Mouse (Mus musculus): ENCODE data around the gene Coro7.
"Not testable (repeated sequence)": the region's sequence is repeated elsewhere in the genome, so short reads cannot be mapped to it uniquely, and the experiment has no call there.

The Coro7 gene

DNA sequence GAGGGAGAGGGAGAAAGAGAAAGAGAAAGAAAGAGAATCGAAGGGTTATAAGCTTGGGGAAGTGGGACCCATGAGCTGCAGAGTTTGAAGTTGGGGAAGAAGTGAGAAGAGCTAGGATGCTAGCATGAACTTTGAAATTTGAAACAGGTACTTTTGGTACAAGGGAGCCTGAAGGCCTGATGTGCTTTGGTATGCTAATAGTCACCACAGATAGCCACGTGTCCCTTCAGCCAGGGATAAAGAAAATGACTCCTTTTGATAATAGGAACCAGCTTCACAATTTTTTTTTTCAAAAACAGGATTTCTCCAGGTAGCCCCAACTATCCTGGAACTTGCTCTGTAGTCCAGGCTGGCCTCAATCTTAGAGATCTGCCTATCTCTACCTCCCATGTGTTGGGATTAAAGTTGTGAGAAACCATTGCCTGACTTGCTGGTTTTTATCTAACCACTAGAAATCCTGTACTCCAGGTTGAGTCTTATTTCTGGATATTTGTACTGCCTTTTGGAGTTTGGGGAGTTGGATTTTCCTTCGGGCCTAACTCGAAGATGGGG is 3.1 kb upstream of the Coro7 start:
- DNase-seq (ENCODE audit: low spot score) = no peak

DNA sequence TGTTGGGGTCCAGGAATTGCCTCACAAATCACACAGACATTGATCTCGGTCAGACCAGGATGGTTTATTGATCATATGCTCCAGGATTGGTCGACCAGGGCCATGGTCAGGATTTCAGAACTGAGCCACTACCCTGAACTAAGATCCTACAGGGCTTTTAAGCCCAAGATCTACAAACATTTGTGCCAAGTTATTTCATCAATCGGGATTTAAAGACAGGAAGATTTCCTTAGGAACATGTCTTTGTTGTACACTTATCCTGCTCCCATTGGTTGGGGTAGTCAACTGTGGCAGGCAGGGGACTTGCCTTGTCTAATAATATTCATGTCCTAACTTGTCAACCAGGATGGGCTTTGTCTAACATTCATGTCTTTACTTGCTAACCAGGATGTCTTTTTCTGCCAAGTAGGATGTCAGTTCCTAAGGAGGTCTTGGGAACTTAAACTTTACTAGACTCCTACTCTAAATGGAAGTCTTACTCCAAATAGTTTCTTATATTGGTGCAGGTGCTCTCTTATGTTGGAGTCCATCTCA is 1.4 kb upstream of the Coro7 start:
- not testable (repeated sequence) for DNase-seq (ENCODE audit: low spot score)

GRCm38 (mm10) chr16:4678080-4678479 is 1.5 kb downstream of the Coro7 start:
- DNase-seq (ENCODE audit: low spot score) = no peak

DNA sequence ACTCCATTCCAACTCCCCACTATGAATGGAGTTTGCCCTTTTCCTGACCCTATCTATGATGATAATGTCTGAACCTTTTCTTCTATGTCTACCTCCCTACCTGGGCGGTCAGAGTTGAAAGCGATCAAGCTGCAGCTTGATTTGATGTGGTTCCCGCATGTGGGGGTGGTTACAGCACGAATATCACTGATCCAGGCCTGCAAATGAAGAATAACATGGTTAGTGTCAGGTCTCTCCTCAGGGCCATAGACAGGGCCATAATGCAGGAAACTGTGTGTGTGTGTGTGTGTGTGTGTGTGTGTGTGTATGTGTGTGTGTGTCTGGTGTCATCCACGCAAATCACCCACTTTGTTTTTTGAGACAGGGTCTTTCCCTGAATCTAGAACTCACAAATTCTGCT is 2.7 kb downstream of the Coro7 start:
- DNase-seq (ENCODE audit: low spot score) = no peak

DNA sequence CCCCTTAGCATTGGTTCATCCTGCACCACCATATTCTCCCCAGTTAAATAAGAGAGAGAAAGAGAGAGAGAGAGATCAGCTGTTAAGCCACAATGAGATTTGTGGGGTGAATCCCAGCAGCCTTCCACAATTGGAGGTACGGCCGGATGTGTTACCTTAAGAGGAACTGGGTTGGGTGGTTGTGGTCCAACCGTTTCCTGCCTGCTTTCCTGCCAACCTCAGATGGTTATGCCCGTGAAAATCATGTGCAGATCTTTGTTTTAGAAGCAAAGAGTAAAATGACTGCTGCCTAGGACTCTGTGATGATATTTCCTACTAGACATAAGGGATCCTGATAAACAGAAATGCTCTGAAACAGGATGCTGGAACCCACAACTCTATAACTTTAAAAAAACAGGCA is 5.5 kb downstream of the Coro7 start:
- no peak for DNase-seq (ENCODE audit: low spot score)

GRCm38 (mm10) chr16:4670317-4670716 is 9.3 kb downstream of the Coro7 start:
- DNase-seq (ENCODE audit: low spot score) = no peak

GRCm38 (mm10) chr16:4667190-4667808 is 12.3 kb downstream of the Coro7 start:
- DNase-seq (ENCODE audit: low spot score) = peak; percentile 98

- DNase-seq (ENCODE audit: low spot score) = no peak
These were observed 13.9 kb downstream of the Coro7 start for GRCm38 (mm10) chr16:4665726-4666125.

DNA sequence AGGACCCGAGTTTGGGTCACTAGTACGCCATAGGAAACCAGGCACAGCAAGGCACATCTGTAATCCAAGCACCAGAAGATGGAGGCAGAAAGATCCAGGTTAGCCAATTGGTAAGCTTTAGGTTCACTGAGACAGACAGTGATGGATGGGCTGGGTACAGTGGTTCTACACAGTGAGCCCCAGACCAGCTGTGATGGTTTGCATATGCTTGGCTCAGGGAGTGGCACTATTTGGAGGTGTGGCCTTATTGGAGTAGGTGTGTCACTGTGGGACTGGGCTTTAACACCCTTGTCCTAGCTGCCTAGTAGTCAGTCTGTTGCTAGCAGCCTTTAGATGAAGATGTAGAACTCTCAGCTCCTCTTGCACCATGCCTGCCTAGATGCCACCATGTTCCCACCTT is 15.8 kb downstream of the Coro7 start:
- DNase-seq (ENCODE audit: low spot score) = no peak

DNA sequence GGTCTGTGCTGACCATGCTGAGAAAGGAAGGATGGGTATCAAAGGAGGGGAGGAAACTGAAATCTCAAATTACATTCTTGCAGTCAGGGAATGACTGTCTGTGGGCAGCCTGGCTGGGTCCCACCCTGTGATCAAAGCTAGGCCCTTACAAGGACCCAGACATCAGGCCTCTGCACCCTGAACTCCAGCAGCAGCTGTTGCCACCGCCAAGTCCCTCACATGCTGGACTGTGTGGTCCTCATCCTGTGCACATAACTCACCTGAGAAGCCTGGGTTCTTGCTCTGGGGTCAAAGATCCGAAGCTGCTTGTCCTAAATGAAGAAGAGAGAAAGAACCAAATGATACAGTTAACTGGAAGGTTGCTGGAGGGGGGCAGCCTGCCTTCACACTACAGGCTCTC is 18.0 kb downstream of the Coro7 start:
- no peak for DNase-seq (ENCODE audit: low spot score)

DNA sequence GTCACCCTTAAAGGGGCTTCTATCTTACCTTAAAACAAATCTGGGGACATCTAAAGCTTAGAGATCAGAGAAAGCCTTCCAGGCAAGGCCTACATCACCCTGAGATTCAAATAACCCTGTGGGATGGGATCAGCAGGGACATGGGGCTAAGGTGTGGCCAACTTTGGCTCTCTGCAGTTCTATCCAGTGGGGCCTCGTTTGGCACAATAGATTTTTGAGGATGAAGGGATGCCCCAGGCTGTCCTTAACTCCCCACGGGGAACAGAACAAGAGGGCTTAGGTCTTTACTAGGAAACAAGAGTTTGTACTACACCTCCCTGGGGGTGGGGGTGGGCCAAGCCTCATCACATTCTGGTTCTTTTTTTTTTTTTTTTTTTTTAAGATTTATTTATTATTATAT is 20.3 kb downstream of the Coro7 start:
- no peak for DNase-seq (ENCODE audit: low spot score)

- DNase-seq (ENCODE audit: low spot score) = peak; percentile 34
These were observed 20.8 kb downstream of the Coro7 start for GRCm38 (mm10) chr16:4658781-4659245.

GRCm38 (mm10) chr16:4656571-4657081 is 23.0 kb downstream of the Coro7 start:
- no peak for DNase-seq (ENCODE audit: low spot score)

DNA sequence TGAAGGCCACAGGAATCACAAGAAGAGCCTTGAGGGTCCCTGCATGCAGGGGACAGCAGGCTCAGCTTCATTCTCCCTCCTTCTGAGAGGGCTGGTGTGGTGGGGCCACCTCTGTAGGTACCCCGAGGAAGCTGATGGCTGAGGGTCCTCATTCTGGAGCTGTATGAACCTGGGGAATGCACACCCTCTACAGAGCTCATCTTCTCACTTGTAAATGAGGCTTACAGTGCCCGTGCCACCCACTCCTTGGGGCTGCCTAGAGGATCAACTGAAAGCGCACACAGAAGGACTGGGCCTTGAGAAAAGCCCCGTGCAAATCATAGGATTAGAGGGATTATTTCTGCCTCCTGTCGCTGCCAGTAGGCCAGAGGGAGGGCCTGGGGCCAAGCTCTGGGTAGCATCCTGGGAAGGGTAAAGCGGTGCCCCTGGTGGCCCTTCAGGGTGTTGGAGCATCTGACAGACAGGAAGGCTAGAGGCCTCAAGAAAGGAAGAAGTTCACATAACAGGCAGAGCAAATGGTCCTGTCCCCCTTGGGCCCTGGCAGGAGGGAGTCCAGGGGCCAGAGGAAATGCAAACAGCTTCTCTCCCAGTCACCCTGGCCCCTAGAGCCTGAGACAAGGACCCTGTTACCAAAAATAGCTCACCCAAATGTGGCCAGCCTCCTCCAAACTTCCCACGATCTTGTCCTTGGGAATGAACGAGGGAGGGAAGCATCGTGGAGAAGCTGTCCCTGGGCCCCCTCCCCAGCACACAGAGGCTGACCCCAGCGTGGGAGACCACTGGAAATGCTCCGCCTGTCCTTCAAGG is 23.6 kb downstream of the Coro7 start:
- DNase-seq (ENCODE audit: low spot score) = peak; percentile 66

DNA sequence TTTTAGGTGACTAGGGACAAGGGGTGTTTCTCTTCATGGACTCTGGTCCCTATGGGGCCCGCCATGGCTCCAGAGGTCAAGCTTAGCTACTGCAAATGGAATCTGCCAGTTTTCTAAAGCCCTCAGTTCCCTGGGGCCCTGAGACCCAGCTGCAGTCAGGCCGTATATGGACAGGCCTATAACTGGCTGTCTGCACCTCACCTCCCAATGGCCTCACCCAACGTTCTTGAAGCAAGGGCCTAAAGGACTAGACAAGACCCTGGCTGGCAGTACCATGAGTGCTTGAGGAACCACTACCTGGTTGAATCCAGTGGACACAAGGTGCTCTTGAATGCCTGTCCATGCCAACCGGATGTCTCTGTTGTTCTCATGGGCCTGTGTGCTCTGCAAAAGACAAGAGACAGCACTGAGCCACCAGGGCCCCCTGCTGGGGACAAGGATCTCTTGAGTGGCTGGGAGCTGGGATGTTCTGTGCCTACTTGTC is 24.3 kb downstream of the Coro7 start:
- DNase-seq (ENCODE audit: low spot score) = no peak

DNA sequence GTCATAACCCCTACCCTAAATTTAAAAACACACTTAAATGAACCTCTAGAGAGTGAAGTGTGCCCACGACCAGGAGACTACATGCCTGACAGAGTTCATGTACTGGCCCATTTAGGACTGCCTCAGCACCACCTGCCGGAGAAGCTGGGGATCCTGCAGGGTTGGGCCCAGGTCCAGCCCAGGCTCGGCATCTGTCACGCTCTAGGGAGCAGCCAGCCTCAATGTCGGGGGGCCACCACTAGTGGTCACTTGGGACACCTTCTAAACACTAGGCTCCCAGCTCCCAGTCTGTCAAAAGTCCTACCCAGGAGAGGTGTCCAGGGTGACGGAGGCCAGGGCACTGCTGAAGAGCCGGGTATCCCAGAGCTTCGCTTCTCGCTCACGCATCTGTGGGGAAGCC is 24.9 kb downstream of the Coro7 start:
- no peak for DNase-seq (ENCODE audit: low spot score)

DNA sequence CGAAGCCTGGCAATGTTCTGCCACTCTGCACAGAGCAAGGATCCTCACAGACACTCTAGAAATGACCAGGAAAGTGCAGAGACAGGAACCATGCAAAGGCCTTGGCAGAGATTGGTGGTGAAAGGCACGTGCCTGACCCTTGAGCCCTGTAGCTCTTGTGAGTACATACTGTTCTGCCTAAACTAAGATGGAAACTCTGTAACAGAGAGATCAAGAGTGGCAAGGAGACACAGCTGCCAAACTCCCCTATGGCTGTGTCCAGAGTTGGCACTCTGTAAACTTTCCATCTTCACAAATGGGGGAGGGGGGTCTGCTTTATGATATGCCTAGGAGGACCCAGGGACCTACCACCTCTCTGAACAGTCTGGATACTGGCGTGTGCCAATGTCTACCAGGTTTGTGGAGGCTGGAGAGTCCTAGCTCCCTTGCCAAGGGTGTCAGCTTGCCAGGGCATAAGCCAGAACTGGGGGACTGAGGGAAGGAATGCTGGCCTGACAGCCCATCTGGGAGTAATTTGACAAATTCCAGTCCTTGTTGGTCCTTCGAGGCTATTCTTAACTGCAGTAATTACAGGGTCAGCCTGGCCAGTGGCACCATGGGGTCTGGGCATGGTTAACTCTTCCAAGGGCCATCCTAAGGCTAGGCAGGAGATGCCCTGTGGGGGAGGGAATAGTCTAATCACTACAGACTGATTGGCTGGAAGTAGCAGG is 26.7 kb downstream of the Coro7 start:
- DNase-seq (ENCODE audit: low spot score) = no peak

GRCm38 (mm10) chr16:4651624-4652023 is 28.0 kb downstream of the Coro7 start:
- DNase-seq (ENCODE audit: low spot score) = no peak

DNA sequence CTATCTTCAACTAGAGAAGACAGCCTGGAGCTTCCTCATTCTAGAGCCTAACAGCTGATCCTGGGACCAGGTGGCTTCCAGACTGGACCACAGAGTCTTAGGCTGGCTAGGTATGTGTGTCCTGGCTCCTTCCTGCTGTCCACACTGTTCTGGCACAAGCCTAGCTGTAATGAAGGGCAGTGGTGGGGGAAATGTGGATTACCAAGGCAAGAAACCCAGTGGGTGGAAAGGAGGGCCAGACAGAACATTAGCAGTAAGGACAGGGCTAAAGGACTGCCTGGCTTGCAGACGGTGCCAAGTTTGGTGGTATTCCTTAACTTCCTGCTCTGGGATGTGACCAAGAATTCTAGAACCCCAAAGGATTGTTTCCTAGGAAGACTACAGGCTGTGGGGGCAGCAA is 28.5 kb downstream of the Coro7 start:
- DNase-seq (ENCODE audit: low spot score) = no peak

DNA sequence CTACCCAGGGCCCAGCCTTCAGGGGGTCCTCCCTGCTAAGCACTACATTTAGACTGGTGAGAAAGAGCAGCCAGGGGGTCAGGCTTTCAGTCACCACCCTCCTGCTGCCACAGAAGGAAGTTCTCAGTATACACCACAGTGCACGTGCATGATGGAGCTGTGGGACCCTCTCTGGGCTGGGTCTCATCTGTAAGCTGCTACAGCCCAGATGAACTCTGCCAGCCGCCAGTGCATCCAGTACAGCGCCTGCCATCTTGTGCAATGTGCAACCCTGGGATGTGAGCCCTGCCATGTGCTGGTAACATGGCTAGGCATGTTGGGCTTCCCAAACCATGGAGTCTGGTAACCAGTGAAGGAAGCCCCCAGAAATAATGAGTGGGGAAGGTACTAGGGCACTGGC is 29.4 kb downstream of the Coro7 start:
- DNase-seq (ENCODE audit: low spot score) = no peak

- no peak for DNase-seq (ENCODE audit: low spot score)
These were observed 29.9 kb downstream of the Coro7 start for GRCm38 (mm10) chr16:4649692-4650091.

DNA sequence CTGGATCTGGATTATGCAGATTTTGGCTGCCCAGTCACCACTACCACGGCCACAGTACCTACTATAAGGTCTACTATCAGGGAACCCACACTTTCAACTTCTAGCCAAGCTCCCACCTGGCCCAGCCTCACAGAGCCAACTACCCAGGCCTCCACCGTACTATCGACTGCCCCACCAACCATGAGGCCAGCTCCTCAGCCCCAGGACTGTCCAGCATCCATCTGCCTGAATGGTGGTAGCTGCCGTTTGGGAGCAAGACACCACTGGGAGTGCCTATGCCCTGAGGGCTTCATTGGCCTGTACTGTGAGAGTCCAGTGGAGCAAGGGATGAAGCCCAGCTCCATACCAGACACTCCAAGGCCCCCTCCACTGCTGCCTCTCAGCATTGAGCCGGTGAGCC is 30.4 kb downstream of the Coro7 start:
- DNase-seq (ENCODE audit: low spot score) = no peak

Data from retina, embryonic 14.5 days (tissue).